Mouse (Mus musculus) spleen, adult 2 months (tissue): ENCODE measurements around the gene Mybpc2.

Source experiments
- CTCF ChIP-seq: fragments of 200-500 bp; IDR thresholded peaks from 2 replicates; pipeline ENCODE4 v1.5.1; 2011; ENCODE audit warnings: mild to moderate bottlenecking, inconsistent platforms; ENCODE audit not compliant: insufficient read depth, insufficient read length, insufficient replicate concordance; ENCODE audit errors: extremely low read depth
- POLR2A ChIP-seq: fragments of 200-500 bp; IDR thresholded peaks from 2 replicates; pipeline ENCODE4 v1.6.1; 2011; ENCODE audit warnings: low read depth, low read length, inconsistent platforms

GRCm38 (mm10) chr7:44491391-44491790 is 33.1 kb downstream of the Mybpc2 start:
- no peak for TF ChIP-seq CTCF
- no peak for TF ChIP-seq POLR2A
